Mouse (Mus musculus) CH12.LX (cell line): ENCODE results near the gene Fyb. TPM values are rescaled to one million over a fixed set of nuclear protein-coding genes. Genes with fewer than 3 reads are reported as not detected.

Source experiments
- DNase-seq: peaks from one replicate; pipeline ENCODE4 v3.0.0-alpha.2; 2013; ENCODE audit errors: extremely low read depth
- H3K27ac ChIP-seq: 2 replicates; pipeline ENCODE4 v1.5.1; 2012; ENCODE audit warnings: low read depth, mild to moderate bottlenecking, control low read depth, moderate library complexity; ENCODE audit not compliant: insufficient read depth
- H3K27me3 ChIP-seq: replicated peaks from 2 replicates; pipeline ENCODE3; 2012; ENCODE audit warnings: inconsistent platforms
- H3K36me3 ChIP-seq, 2 experiments: replicated peaks in 1 of 2; 2 replicates each; pipeline versions ENCODE3 to v1.6.1; 2012; ENCODE audit warnings: inconsistent platforms in 1 of 2, low read length in 1 of 2, mild to moderate bottlenecking in 1 of 2, mixed read lengths in 1 of 2, moderate library complexity in 1 of 2; ENCODE audit not compliant: control insufficient read depth in 1 of 2, insufficient read depth in 1 of 2
- H3K4me1 ChIP-seq, 2 experiments: 2 replicates each; pipeline ENCODE4 v1.6.1; 2012; ENCODE audit warnings: inconsistent platforms in 1 of 2, moderate library complexity in 1 of 2; ENCODE audit not compliant: insufficient read depth in 2 of 2, control insufficient read depth in 1 of 2
- H3K4me2 ChIP-seq: 2 replicates; pipeline ENCODE4 v1.6.1; 2012; ENCODE audit warnings: low read depth, mild to moderate bottlenecking, control low read depth; ENCODE audit not compliant: poor library complexity, insufficient read depth, severe bottlenecking
- H3K4me3 ChIP-seq, 3 experiments: fragments of 150-350 bp in 1 of 3; sonication (generic) in 1 of 3; replicated peaks in 1 of 3; 2 replicates each; pipeline versions ENCODE3 to v1.5.1; 2011 to 2012; ENCODE audit warnings: low read depth in 2 of 3, low read length in 2 of 3, mild to moderate bottlenecking in 2 of 3, moderate library complexity in 2 of 3, control low read depth in 1 of 3, improper control_type of control experiment in 1 of 3, inconsistent platforms in 1 of 3, mixed read lengths in 1 of 3; ENCODE audit not compliant: poor library complexity in 1 of 3
- H3K79me2 ChIP-seq: replicated peaks from 2 replicates; pipeline ENCODE4 v1.6.1; 2012; ENCODE audit warnings: mild to moderate bottlenecking, moderate library complexity; ENCODE audit not compliant: control insufficient read depth, poor library complexity, insufficient read depth, severe bottlenecking; ENCODE audit errors: extremely low read depth
- H3K9ac ChIP-seq: 2 replicates; pipeline ENCODE4 v1.6.1; 2012; ENCODE audit warnings: low read depth, mild to moderate bottlenecking, control low read depth, moderate library complexity; ENCODE audit not compliant: insufficient read depth
- H3K9me3 ChIP-seq: replicated peaks from 2 replicates; pipeline ENCODE3; 2012; ENCODE audit warnings: low read length, inconsistent platforms, mixed read lengths
- CHD1 ChIP-seq: IDR thresholded peaks from 2 replicates; pipeline ENCODE4 v1.6.1; 2012; ENCODE audit warnings: low read depth, low read length, improper control_type of control experiment, inconsistent platforms
- CHD2 ChIP-seq: IDR thresholded peaks from 2 replicates; pipeline ENCODE4 v1.6.1; 2011; ENCODE audit warnings: low read length, improper control_type of control experiment
- CTCF ChIP-seq, 2 experiments: IDR thresholded peaks in 1 of 2; conservative IDR thresholded peaks in 1 of 2; 2 replicates each; pipeline ENCODE4 v1.5.1; 2011 to 2012; ENCODE audit warnings: low read depth in 2 of 2, low read length in 2 of 2, improper control_type of control experiment in 1 of 2, inconsistent platforms in 1 of 2, mild to moderate bottlenecking in 1 of 2, moderate library complexity in 1 of 2
- E2F4 ChIP-seq: IDR thresholded peaks from 2 replicates; pipeline ENCODE4 v1.6.1; 2011; ENCODE audit warnings: low read depth, low read length, improper control_type of control experiment; ENCODE audit not compliant: insufficient replicate concordance
- ELF1 ChIP-seq: IDR thresholded peaks from 2 replicates; pipeline ENCODE4 v1.6.1; 2014; ENCODE audit warnings: low read depth, mild to moderate bottlenecking, inconsistent platforms, low read length, improper control_type of control experiment
- ETS1 ChIP-seq: conservative IDR thresholded peaks from 2 replicates; pipeline ENCODE4 v1.6.1; 2012; ENCODE audit warnings: low read depth, mild to moderate bottlenecking, inconsistent platforms, low read length, improper control_type of control experiment, moderate library complexity
- GABPA ChIP-seq: IDR thresholded peaks from 2 replicates; pipeline ENCODE4 v1.6.1; 2012; ENCODE audit warnings: low read depth, low read length, improper control_type of control experiment, inconsistent platforms; ENCODE audit not compliant: insufficient replicate concordance
- HCFC1 ChIP-seq: IDR thresholded peaks from 2 replicates; pipeline ENCODE4 v1.6.1; 2012; ENCODE audit warnings: low read depth, mild to moderate bottlenecking, inconsistent platforms, low read length, improper control_type of control experiment
- JUND ChIP-seq: conservative IDR thresholded peaks from 2 replicates; pipeline ENCODE4 v1.6.1; 2011; ENCODE audit warnings: low read depth, low read length, improper control_type of control experiment
- KAT2A ChIP-seq: IDR thresholded peaks from 2 replicates; pipeline ENCODE4 v1.6.1; 2012; ENCODE audit warnings: low read length, improper control_type of control experiment, inconsistent platforms; ENCODE audit not compliant: insufficient replicate concordance
- MAX ChIP-seq: IDR thresholded peaks from 2 replicates; pipeline ENCODE4 v1.6.1; 2011; ENCODE audit warnings: low read length, improper control_type of control experiment
- MAZ ChIP-seq: IDR thresholded peaks from 2 replicates; pipeline ENCODE4 v1.6.1; 2012; ENCODE audit warnings: low read depth, mild to moderate bottlenecking, inconsistent platforms, low read length, improper control_type of control experiment, moderate library complexity
- MXI1 ChIP-seq: IDR thresholded peaks from 2 replicates; pipeline ENCODE4 v1.6.1; 2011; ENCODE audit warnings: mild to moderate bottlenecking, low read depth, low read length, improper control_type of control experiment
- NELFE ChIP-seq: IDR thresholded peaks from 2 replicates; pipeline ENCODE4 v1.6.1; 2011; ENCODE audit warnings: low read depth, low read length, improper control_type of control experiment
- PAX5 ChIP-seq: IDR thresholded peaks from 2 replicates; pipeline ENCODE4 v1.6.1; 2012; ENCODE audit warnings: low read length, inconsistent platforms, mixed read lengths
- POLR2A ChIP-seq: IDR thresholded peaks from 2 replicates; pipeline ENCODE4 v1.6.1; 2011; ENCODE audit warnings: low read depth, mild to moderate bottlenecking, improper control_type of control experiment, low read length
- POLR2AphosphoS2 ChIP-seq: IDR thresholded peaks from 2 replicates; pipeline ENCODE4 v1.6.1; 2011; ENCODE audit warnings: low read depth, low read length, improper control_type of control experiment
- RAD21 ChIP-seq: IDR thresholded peaks from 2 replicates; pipeline ENCODE4 v1.6.1; 2011; ENCODE audit warnings: low read depth, mild to moderate bottlenecking, low read length, improper control_type of control experiment, moderate library complexity
- RCOR1 ChIP-seq: conservative IDR thresholded peaks from 2 replicates; pipeline ENCODE4 v1.6.1; 2012; ENCODE audit warnings: low read depth, mild to moderate bottlenecking, inconsistent platforms, low read length, improper control_type of control experiment
- SIN3A ChIP-seq: IDR thresholded peaks from 2 replicates; pipeline ENCODE4 v1.6.1; 2012; ENCODE audit warnings: low read length, improper control_type of control experiment, inconsistent platforms
- UBTF ChIP-seq: IDR thresholded peaks from 2 replicates; pipeline ENCODE4 v1.6.1; 2012; ENCODE audit warnings: low read depth, mild to moderate bottlenecking, inconsistent platforms, low read length, improper control_type of control experiment, moderate library complexity
- ZC3H11A ChIP-seq: IDR thresholded peaks from 2 replicates; pipeline ENCODE4 v1.6.1; 2012; ENCODE audit warnings: low read depth, mild to moderate bottlenecking, inconsistent platforms, low read length, improper control_type of control experiment
- ZKSCAN1 ChIP-seq: IDR thresholded peaks from 2 replicates; pipeline ENCODE4 v1.6.1; 2012; ENCODE audit warnings: low read depth, inconsistent platforms, low read length, improper control_type of control experiment, borderline replicate concordance
- ZNF384 ChIP-seq: IDR thresholded peaks from 2 replicates; pipeline ENCODE4 v1.6.1; 2012; ENCODE audit warnings: low read depth, low read length, improper control_type of control experiment, inconsistent platforms
- dilution Hi-C: fragments of 300-500 bp; cut with MboI; formaldehyde crosslinking; loops from 2 replicates; pipeline ENCODE4 v1.14.3; 2020; ENCODE audit warnings: low sequenced_read_pairs; ENCODE audit not compliant: extremely low pct_unique_long_range_greater_than_20kb, extremely low pct_ligation_motif_present
- in situ Hi-C: fragments of 300-500 bp; cut with MboI; formaldehyde crosslinking; loops from 3 replicates; pipeline ENCODE4 v1.14.3; 2019; ENCODE audit warnings: low sequenced_read_pairs, low pct_ligation_motif_present, low pct_unique_long_range_greater_than_20kb, mixed read lengths
- polyA plus RNA-seq: library from polyadenylated mRNA; unstranded; fragments of >175 nt; gene quantifications from 2 replicates; pipeline ENCODE4 v1.2.1, GENCODE M21; 2012; ENCODE audit warnings: low read depth; ENCODE audit not compliant: insufficient read length
- total RNA-seq, 2 experiments: library from RNA; depleted of rRNA; stranded (reverse); fragments of 300-350 nt in 1 of 2; fragments of >200 nt in 1 of 2; gene quantifications; 2 replicates each; pipeline ENCODE4 v1.2.3; 2012 to 2014

Gene Fyb
- total and polyA plus RNA-seq, 3 experiments: 17.6 to 60.1 (median 32.2) TPM

GRCm38 (mm10) chr15:6610703-6611102 is 88.0 kb downstream of the Fyb start:
- TF ChIP-seq ZC3H11A: no peak
- no peak for TF ChIP-seq MAX
- no peak for TF ChIP-seq MXI1
- no peak for TF ChIP-seq E2F4
- no peak for TF ChIP-seq UBTF
- TF ChIP-seq MAZ: no peak
- no peak for TF ChIP-seq CHD2
- TF ChIP-seq ETS1: no peak
- TF ChIP-seq KAT2A: no peak
- no peak for TF ChIP-seq CHD1
- TF ChIP-seq ELF1: no peak
- no peak for TF ChIP-seq GABPA
- no peak for TF ChIP-seq SIN3A
- TF ChIP-seq ZKSCAN1: no peak
- TF ChIP-seq ZNF384: no peak
- no peak for TF ChIP-seq HCFC1
- no peak for TF ChIP-seq JUND
- no peak for TF ChIP-seq PAX5
- no peak for TF ChIP-seq POLR2A
- TF ChIP-seq NELFE: no peak
- Histone ChIP-seq H3K4me2 (no peak overlapping the region), H3K36me3 (no peaks in the 10 kb centered on the region), H3K9ac (no peak overlapping the region), H3K4me1 (peaks cover 0 to 2% of the 10 kb centered on the region in 2 experiments; a peak in 1 of 4 replicates), H3K4me3 (no peak overlapping the region), H3K79me2 (no peaks in the 10 kb centered on the region), H3K27me3 (no peaks in the 10 kb centered on the region), H3K9me3 (no peaks in the 10 kb centered on the region), H3K27ac (no peak overlapping the region)
- DNase-seq: no peak
- dilution Hi-C loops (no loop called here), in situ Hi-C loops (loop anchor here (25.0 kb wide), 1 partner anchor 373 kb away; no protein-coding TSS in a partner anchor)

DNA sequence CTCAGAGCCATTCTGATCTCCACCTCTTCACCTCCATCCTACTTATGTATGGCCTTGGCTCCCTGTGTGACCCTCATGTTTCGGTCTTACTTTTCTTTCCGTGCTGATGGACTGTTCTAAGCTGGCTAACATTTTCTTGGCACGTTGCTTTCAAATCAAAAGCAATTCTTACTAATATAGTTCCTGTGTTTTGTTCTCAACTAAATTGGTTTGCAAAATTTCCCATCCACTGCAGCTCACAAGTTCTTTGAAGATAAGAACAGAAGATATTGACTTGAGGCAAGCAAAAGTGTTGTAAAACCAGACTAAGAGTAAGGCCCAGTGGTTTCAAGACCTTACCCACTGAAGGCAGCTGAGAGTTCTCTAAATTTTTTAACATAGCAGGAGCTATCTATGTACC is 90.2 kb downstream of the Fyb start:
- no peaks in the 10 kb centered on the region for H3K27me3 ChIP-seq
- no peak overlapping the region for H3K27ac ChIP-seq
- no peak for TF ChIP-seq E2F4
- no peak for TF ChIP-seq CHD2
- no peak for TF ChIP-seq CHD1
- TF ChIP-seq RAD21: no peak
- no peak for TF ChIP-seq POLR2AphosphoS2
- TF ChIP-seq CTCF (conservative IDR thresholded peaks at IDR 0.05 in 1 of 2, IDR thresholded peaks at IDR 0.05 in 1 of 2; ENCODE audit: low read depth in 2 of 2, low read length in 2 of 2): no peak
- TF ChIP-seq SIN3A: no peak
- no peak for TF ChIP-seq RCOR1
- in situ Hi-C loops: loop anchor here (25.0 kb wide), 1 partner anchor 376 kb away; no protein-coding TSS in a partner anchor
- no peak overlapping the region for H3K9ac ChIP-seq
- no peaks in the 10 kb centered on the region for H3K79me2 ChIP-seq
- dilution Hi-C loops: no loop called here
- H3K4me3 ChIP-seq: no peak overlapping the region
- H3K4me1 ChIP-seq: peaks cover 0 to 1% of the 10 kb centered on the region in 2 experiments; a peak in 1 of 4 replicates
- no peaks in the 10 kb centered on the region for H3K9me3 ChIP-seq
- DNase-seq: no peak
- no peaks in the 10 kb centered on the region for H3K36me3 ChIP-seq
- no peak overlapping the region for H3K4me2 ChIP-seq
